Mouse (Mus musculus) 3134 (cell line): ENCODE data around the gene Oasl1.

Source experiments
- DNase-seq: peaks from one replicate; pipeline ENCODE4 v3.0.0-alpha.2; 2011; ENCODE audit warnings: low spot score; ENCODE audit not compliant: insufficient read length; ENCODE audit errors: extremely low read depth

The Oasl1 gene

GRCm38 (mm10) chr5:114967523-114968268, 44.7 kb downstream of the Oasl1 start:
- DNase-seq = no peak

DNA sequence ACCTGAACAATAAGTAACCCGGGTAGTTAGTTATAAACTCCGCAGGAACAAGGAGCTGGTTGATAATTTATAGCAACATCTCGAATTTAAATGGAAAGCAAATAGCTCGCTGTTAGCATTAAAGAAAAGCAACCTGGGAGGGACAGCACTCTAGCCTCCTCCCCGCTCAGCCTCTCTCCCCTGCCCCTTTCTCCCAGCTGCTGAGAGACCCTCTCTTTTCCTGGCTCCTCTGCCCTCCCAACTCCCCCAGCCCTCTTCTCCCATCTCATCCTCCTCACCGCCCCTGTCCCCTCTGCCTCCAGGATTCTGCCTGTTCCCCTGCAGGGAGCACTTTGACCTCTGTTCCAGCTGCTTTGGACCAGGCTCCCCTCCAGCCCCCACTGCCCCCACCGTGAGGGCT, 45.6 kb downstream of the Oasl1 start:
- no peak for DNase-seq

DNA sequence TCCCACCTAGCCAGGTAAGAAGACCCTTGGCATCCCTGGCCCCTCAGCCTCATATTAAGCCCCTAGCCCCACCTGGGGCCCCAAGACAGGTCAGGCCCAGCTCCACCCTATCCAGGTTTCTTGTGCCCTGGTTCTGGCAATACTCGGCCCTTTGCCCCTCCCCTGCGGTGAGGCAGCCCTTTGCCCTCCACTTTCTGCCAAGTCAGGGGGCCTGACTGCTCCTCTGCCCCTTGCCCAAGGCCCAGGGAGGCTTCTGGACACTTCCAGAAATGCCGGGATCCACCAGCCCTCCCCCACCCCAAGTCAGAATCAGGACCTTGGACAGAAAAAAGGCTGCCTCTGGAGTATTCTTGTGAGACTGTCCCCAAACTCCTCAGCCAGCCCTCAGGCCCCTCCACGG, 46.0 kb downstream of the Oasl1 start:
- DNase-seq = no peak

GRCm38 (mm10) chr5:114969609-114970215, 46.7 kb downstream of the Oasl1 start:
- DNase-seq = no peak

GRCm38 (mm10) chr5:114970824-114971227, 47.8 kb downstream of the Oasl1 start, which contains the start of gene Hnf1a:
Gene Hnf1a, minus strand, starts transcription at chr5:114971094.
- DNase-seq = no peak

GRCm38 (mm10) chr5:114972201-114972600, 49.2 kb downstream of the Oasl1 start:
- DNase-seq = no peak

GRCm38 (mm10) chr5:114973131-114973530, 50.1 kb downstream of the Oasl1 start:
- no peak for DNase-seq

GRCm38 (mm10) chr5:114976935-114977334, 53.9 kb downstream of the Oasl1 start:
- no peak for DNase-seq

DNA sequence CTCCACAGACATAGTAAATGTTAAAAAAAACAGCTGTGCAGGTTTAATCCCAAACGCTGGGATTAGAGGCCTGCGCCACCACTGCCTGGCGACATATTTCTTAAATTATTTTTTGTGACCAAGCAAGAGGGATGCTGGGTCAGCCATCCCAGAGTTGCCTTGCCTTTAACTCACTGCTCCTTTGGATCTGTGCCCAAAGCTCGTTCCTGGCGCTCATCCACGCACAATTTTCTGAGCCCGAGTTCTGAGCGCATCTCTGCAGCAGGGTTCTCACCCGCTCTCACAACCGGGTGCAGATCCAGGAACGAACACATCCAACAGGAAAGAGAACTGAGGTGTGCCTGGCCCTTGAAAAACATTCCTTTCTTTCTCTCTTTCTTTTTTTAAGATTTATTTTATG, 55.4 kb downstream of the Oasl1 start:
- no peak for DNase-seq

- peak; percentile 68 for DNase-seq
Observed at GRCm38 (mm10) chr5:114978888-114979249, 55.8 kb downstream of the Oasl1 start.

GRCm38 (mm10) chr5:114979250-114980121, 56.4 kb downstream of the Oasl1 start:
- DNase-seq = peak; percentile 61

DNA sequence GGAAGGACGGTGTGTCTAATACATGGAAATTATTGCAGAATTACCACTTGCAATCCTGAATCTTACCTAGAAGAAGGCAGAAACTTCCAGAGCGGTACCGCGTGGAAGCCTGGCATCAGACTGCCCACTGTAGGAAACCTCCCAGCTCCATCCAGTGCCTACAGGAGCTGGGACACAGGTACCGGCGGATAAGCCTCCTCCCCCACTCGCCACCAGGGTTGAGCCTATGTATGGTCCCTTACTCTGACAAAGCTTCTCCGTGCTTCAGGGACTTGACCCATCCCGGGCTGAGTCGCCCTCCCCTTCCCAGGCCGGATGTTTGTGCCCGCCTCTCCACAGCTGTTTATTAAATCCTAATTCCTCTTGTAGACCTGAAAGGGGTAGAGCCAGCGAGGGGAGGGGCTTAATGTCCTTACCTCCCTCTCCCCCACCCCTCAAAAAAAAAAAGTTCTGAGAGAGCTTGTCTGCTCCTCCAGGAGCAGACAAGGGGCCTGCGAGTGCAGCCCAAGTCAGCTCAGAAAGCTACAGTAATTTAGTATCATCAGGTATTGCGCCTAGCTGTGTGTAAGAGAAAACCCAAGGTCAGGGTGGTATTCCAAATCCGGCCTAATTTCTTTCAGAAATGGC, 57.2 kb downstream of the Oasl1 start:
- DNase-seq = peak; percentile 23

- DNase-seq = no peak
Observed at GRCm38 (mm10) chr5:114982001-114982400, 59.0 kb downstream of the Oasl1 start.

GRCm38 (mm10) chr5:114985074-114985473, 62.0 kb downstream of the Oasl1 start:
- no peak for DNase-seq
